Mouse (Mus musculus): ENCODE measurements around the gene Pla1a. TPM values are rescaled to one million over a fixed set of nuclear protein-coding genes. Genes with fewer than 3 reads are reported as not detected.

The Pla1a gene
- total RNA-seq, 2 experiments from 2014 or later = 13.9 to 51.8 TPM

DNA sequence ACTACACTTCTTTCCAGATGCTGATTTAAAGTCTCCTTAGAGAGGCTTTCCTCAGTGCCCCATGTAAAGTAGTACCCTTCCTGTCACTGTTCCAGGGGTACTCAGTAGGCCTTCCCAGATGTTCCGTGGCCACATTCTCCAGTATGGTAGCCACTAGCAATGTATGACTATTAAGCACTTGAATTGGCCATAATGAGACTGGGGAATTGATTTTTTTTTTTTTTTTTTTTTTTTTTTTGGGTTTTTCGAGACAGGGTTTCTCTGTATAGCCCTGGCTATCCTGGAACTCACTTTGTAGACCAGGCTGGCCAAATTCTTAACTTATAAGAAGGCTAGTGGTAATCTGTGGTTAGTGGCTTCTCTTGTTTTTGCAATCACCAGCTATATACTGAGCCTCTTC lies 83.1 kb downstream of the Pla1a start:
- DNase-seq (ENCODE audit: low spot score in 2 of 2) = no peak

GRCm38 (mm10) chr16:38348217-38348761 lies 84.7 kb downstream of the Pla1a start:
- no peak for DNase-seq (ENCODE audit: low spot score in 2 of 2)

- no peak for DNase-seq (ENCODE audit: low spot score in 2 of 2)
These were observed 85.4 kb downstream of the Pla1a start for GRCm38 (mm10) chr16:38347588-38347987.

GRCm38 (mm10) chr16:38346529-38347325 lies 86.2 kb downstream of the Pla1a start, which contains the start of the genes Cox17 and Gm21987:
Cox17 (plus strand) TSS chr16:38346991.
Gm21987 (plus strand) TSS chr16:38347040.
- peak; percentile 85 for DNase-seq (ENCODE audit: low spot score in 2 of 2)

Other genes starting within 250 kb of the Pla1a start
- not detected for gene Nr1i2, start 138.3 kb downstream of the Pla1a start, total RNA-seq (2021)
- gene Maats1, start 91.0 kb downstream of the Pla1a start, total RNA-seq (2021) = under 1 TPM; 0.22 to 0.30 TPM
- 100 to 1,000 TPM; 342 to 359 TPM for gene Cox17, start 86.2 kb downstream of the Pla1a start, total RNA-seq (2021)
- gene Gm21987, start 86.1 kb downstream of the Pla1a start, total RNA-seq (2021) = not detected
- 1 to 10 TPM in 1 of 2 experiments, under 1 TPM in 1; 0.80 to 4.6 TPM for gene Popdc2, start 70.9 kb downstream of the Pla1a start, total RNA-seq (2021)
- gene Adprh, start 19.6 kb upstream of the Pla1a start, total RNA-seq (2021) = 10 to 100 TPM; 32.8 to 39.6 TPM
- under 1 TPM; 0.53 to 0.70 TPM for gene Cd80, start 22.4 kb upstream of the Pla1a start, total RNA-seq (2021)
- gene Timmdc1, start 89.5 kb upstream of the Pla1a start, total RNA-seq (2021) = 10 to 100 TPM; 43.9 to 51.5 TPM
- 10 to 100 TPM; 27.8 to 29.3 TPM for gene Poglut1, start 117.1 kb upstream of the Pla1a start, total RNA-seq (2021)
- gene Tmem39a, start 125.6 kb upstream of the Pla1a start, total RNA-seq (2021) = 10 to 100 TPM; 71.5 to 78.4 TPM

Measured in adrenal gland, adult 18-20 months (tissue).